Comparison of ENCODE assay signal across 9 mouse cellular contexts in genomic region chr4:22497221-22498101, GRCm38 (mm10). TPM values are rescaled to one million over a fixed set of nuclear protein-coding genes. Genes with fewer than 3 reads are reported as not detected.
DNase-seq lines count a peak whose midpoint lies in the region; ATAC-seq lines count a peak whose summit lies in the region.
"Had no signal": no experiment of that assay in that cellular context is flagged by ENCODE, and none has a peak within 500 bp of the region (broad histone marks: within the 10 kb centered on the region; RNA-seq: fewer than 3 reads in every experiment).

No protein-coding gene starts in this region.

- no peaks in the 10 kb centered on the region for H3K36me3 ChIP-seq in heart, embryonic 12.5 days
- H3K36me3 ChIP-seq in hindbrain, embryonic 10.5 days, result no peaks in the 10 kb centered on the region
- H3K36me3 ChIP-seq in liver, embryonic 15.5 days (replicated peaks), result no peaks in the 10 kb centered on the region
- H3K36me3 ChIP-seq in stomach, embryonic 14.5 days (ENCODE audit: control insufficient read depth, insufficient read depth, low read length), result no peaks in the 10 kb centered on the region

- 1% methylated on average over 34 of the region's 34 CpGs for WGBS in heart, embryonic 12.5 days
- WGBS in hindbrain, embryonic 10.5 days, result under 1% methylated on average over 34 of the region's 34 CpGs
- 2% methylated on average over 34 of the region's 34 CpGs for WGBS in liver, embryonic 15.5 days (ENCODE audit: insufficient replicate concordance)
- under 1% methylated on average over 34 of the region's 34 CpGs for WGBS in stomach, embryonic 14.5 days

- DNase-seq in heart, postnatal 10 days, result no peak
- DNase-seq in cerebellum, postnatal 25 days, result peak; percentile 36 to 57
- peak; percentile 86 for DNase-seq in hindbrain, embryonic 10.5 days (ENCODE audit: low spot score)
- no peak for DNase-seq in urinary bladder, adult 18-20 months (ENCODE audit: low spot score in 2 of 2)

- no peak overlapping the region for H3K9ac ChIP-seq in heart, embryonic 12.5 days
- H3K9ac ChIP-seq in liver, embryonic 15.5 days, result no peak overlapping the region
- no peak overlapping the region for H3K9ac ChIP-seq in stomach, embryonic 14.5 days (replicated peaks; ENCODE audit: low read depth, low read length)

- H3K4me3 ChIP-seq in heart, embryonic 12.5 days, result peak overlapping the region; percentile 44
- peak overlapping the region; percentile 82 for H3K4me3 ChIP-seq in hindbrain, embryonic 10.5 days
- peak overlapping the region; percentile 24; the same call in 1 of the 2 replicates for H3K4me3 ChIP-seq in liver, embryonic 15.5 days (replicated peaks)
- no peak overlapping the region for H3K4me3 ChIP-seq in stomach, embryonic 14.5 days (ENCODE audit: low read depth, low read length)

- H3K27ac ChIP-seq in heart, embryonic 12.5 days (ENCODE audit: poor library complexity, severe bottlenecking), result no peak overlapping the region
- H3K27ac ChIP-seq in hindbrain, embryonic 10.5 days, result peak overlapping the region; percentile 99
- no peak overlapping the region for H3K27ac ChIP-seq in liver, embryonic 15.5 days (replicated peaks)
- no peak overlapping the region for H3K27ac ChIP-seq in stomach, embryonic 14.5 days (ENCODE audit: low read length)

- intact Hi-C loops in heart, postnatal 10 days (cut with DNase I), result loop anchor here (10.0 kb wide), 1 partner anchor 483 kb away; no protein-coding TSS in a partner anchor

- ATAC-seq in heart, embryonic 12.5 days (ENCODE audit: insufficient number of reproducible peaks, low FRiP score), result peak; percentile 45; the same call in 1 of the 2 replicates
- peak; percentile 22; the same call in 1 of the 2 replicates for ATAC-seq in liver, embryonic 15.5 days (ENCODE audit: insufficient read depth)
- no peak for ATAC-seq in stomach, embryonic 14.5 days (ENCODE audit: insufficient number of reproducible peaks, insufficient read depth, low FRiP score, low read depth)
- no peak for ATAC-seq in megakaryocyte-erythroid progenitor cell, adult 5-6 weeks (replicated peaks; ENCODE audit: low FRiP score, low TSS enrichment, poor library complexity, severe bottlenecking)

- H3K9me3 ChIP-seq in heart, embryonic 12.5 days (replicated peaks), result no peaks in the 10 kb centered on the region
- H3K9me3 ChIP-seq in hindbrain, embryonic 10.5 days, result no peaks in the 10 kb centered on the region
- no peaks in the 10 kb centered on the region for H3K9me3 ChIP-seq in liver, embryonic 15.5 days (replicated peaks)
- H3K9me3 ChIP-seq in stomach, embryonic 14.5 days (ENCODE audit: control insufficient read depth, low read depth, low read length), result no peaks in the 10 kb centered on the region

- H3K4me2 ChIP-seq in heart, embryonic 12.5 days, result peak overlapping the region; percentile 80
- H3K4me2 ChIP-seq in liver, embryonic 15.5 days, result peak overlapping the region; percentile 54
- H3K4me2 ChIP-seq in stomach, embryonic 14.5 days (replicated peaks; ENCODE audit: low read depth, low read length), result peak overlapping the region; percentile 28; the same call in 1 of the 2 replicates

- H3K27me3 ChIP-seq in heart, embryonic 12.5 days (replicated peaks), result peaks cover 76% of the 10 kb centered on the region
- H3K27me3 ChIP-seq in hindbrain, embryonic 10.5 days (ENCODE audit: insufficient read depth, poor library complexity, severe bottlenecking), result peaks cover 59% of the 10 kb centered on the region
- peaks cover 76% of the 10 kb centered on the region for H3K27me3 ChIP-seq in liver, embryonic 15.5 days
- H3K27me3 ChIP-seq in stomach, embryonic 14.5 days (ENCODE audit: control insufficient read depth, insufficient read depth, low read length), result peaks cover 67% of the 10 kb centered on the region

- H3K4me1 ChIP-seq in heart, embryonic 12.5 days (replicated peaks), result peaks cover 26% of the 10 kb centered on the region
- H3K4me1 ChIP-seq in hindbrain, embryonic 10.5 days (replicated peaks), result peaks cover 70% of the 10 kb centered on the region
- 0 out of 2 replicates have a peak, but pooled peaks cover 3% of the 10 kb centered on the region for H3K4me1 ChIP-seq in liver, embryonic 15.5 days (replicated peaks)
- peaks cover 4% of the 10 kb centered on the region; the same call in 1 of the 2 replicates for H3K4me1 ChIP-seq in stomach, embryonic 14.5 days (ENCODE audit: control insufficient read depth, insufficient read depth, low read length)

RNA-seq across cellular contexts. Expression of gene Pou3f2, which starts 9.3 kb away (rescaled TPM):
- polyA plus RNA-seq in heart, embryonic 12.5 days (2016; fragmentation: Nextera tagmentation; extraction: Ambion mirVana), result 0.18 TPM in 1 of 2 replicates, not detected in the other
- not detected for total RNA-seq in heart, postnatal 10 days (2021)
- 44.0 and 45.4 TPM in 2 replicates for polyA plus RNA-seq in hindbrain, embryonic 10.5 days (2016; fragmentation: Nextera tagmentation; extraction: Ambion mirVana)
- 0.01 TPM in 1 of 2 replicates, not detected in the other for polyA plus RNA-seq in liver, embryonic 15.5 days (2015; fragmentation: Nextera tagmentation; extraction: Ambion mirVana)
- 0.08 TPM in 1 of 2 replicates, not detected in the other for polyA plus RNA-seq in stomach, embryonic 14.5 days (2014; fragmentation: Nextera tagmentation; extraction: Ambion mirVana)
- not detected in 2 replicates for total RNA-seq in megakaryocyte-erythroid progenitor cell, adult 5-6 weeks (2014; fragmentation: Nextera tagmentation)
- not detected in 2 replicates for total RNA-seq in megakaryocyte-erythroid progenitor cell, adult 5-6 weeks (2017)
- total RNA-seq: heart, adult 18-20 months had no signal

Comparison
In these comparisons a context has a peak if more than half of its experiments do, and no peak if none do; other contexts are left out.
1. ATAC-seq: peak in heart, embryonic 12.5 days (single experiment) and liver, embryonic 15.5 days (single experiment); none in stomach, embryonic 14.5 days (single experiment) and megakaryocyte-erythroid progenitor cell, adult 5-6 weeks (single experiment).
2. H3K4me2 ChIP-seq: peak in every context shown above with its lines; median percentile 80 in heart, embryonic 12.5 days; 54 in liver, embryonic 15.5 days; 28 in stomach, embryonic 14.5 days.
3. DNase-seq: peak in cerebellum, postnatal 25 days (2 of 2) and hindbrain, embryonic 10.5 days (single experiment); none in heart, postnatal 10 days (0 of 2) and urinary bladder, adult 18-20 months (0 of 2).
4. RNA of gene Pou3f2, which starts 9.3 kb away (polyA plus RNA-seq): 44.0 to 45.4 TPM in hindbrain, embryonic 10.5 days; 0.18 TPM in heart, embryonic 12.5 days, 0.01 TPM in liver, embryonic 15.5 days and 0.08 TPM in stomach, embryonic 14.5 days; every median in the first group is over 10 times any median in the second.